Mouse (Mus musculus): ENCODE measurements around the gene Ezh1. TPM values are rescaled to one million over a fixed set of nuclear protein-coding genes. Genes with fewer than 3 reads are reported as not detected.

The Ezh1 gene
- total RNA-seq, 2 experiments from 2014 or later, result 18.2 to 20.3 TPM

- no peak for ATAC-seq (replicated peaks; ENCODE audit: low FRiP score, low TSS enrichment, poor library complexity, severe bottlenecking)
These were observed 38.0 kb downstream of the Ezh1 start for GRCm38 (mm10) chr11:101188166-101188805.

GRCm38 (mm10) chr11:101187541-101187940 is 38.7 kb downstream of the Ezh1 start:
- no peak for ATAC-seq (replicated peaks; ENCODE audit: low FRiP score, low TSS enrichment, poor library complexity, severe bottlenecking)

GRCm38 (mm10) chr11:101186526-101187247 is 39.6 kb downstream of the Ezh1 start:
- ATAC-seq (replicated peaks; ENCODE audit: low FRiP score, low TSS enrichment, poor library complexity, severe bottlenecking), result no peak

GRCm38 (mm10) chr11:101185441-101185840 is 40.8 kb downstream of the Ezh1 start:
- no peak for ATAC-seq (replicated peaks; ENCODE audit: low FRiP score, low TSS enrichment, poor library complexity, severe bottlenecking)

- ATAC-seq (replicated peaks; ENCODE audit: low FRiP score, low TSS enrichment, poor library complexity, severe bottlenecking), result no peak
These were observed 41.3 kb downstream of the Ezh1 start for GRCm38 (mm10) chr11:101184984-101185383.

GRCm38 (mm10) chr11:101182771-101183517 is 43.3 kb downstream of the Ezh1 start:
- ATAC-seq (replicated peaks; ENCODE audit: low FRiP score, low TSS enrichment, poor library complexity, severe bottlenecking), result no peak

GRCm38 (mm10) chr11:101181961-101182360 is 44.3 kb downstream of the Ezh1 start:
- no peak for ATAC-seq (replicated peaks; ENCODE audit: low FRiP score, low TSS enrichment, poor library complexity, severe bottlenecking)

- no peak for ATAC-seq (replicated peaks; ENCODE audit: low FRiP score, low TSS enrichment, poor library complexity, severe bottlenecking)
These were observed 45.2 kb downstream of the Ezh1 start for GRCm38 (mm10) chr11:101180846-101181740.

- ATAC-seq (replicated peaks; ENCODE audit: low FRiP score, low TSS enrichment, poor library complexity, severe bottlenecking), result no peak
These were observed 46.0 kb downstream of the Ezh1 start for GRCm38 (mm10) chr11:101180261-101180660.

- ATAC-seq (replicated peaks; ENCODE audit: low FRiP score, low TSS enrichment, poor library complexity, severe bottlenecking), result no peak
These were observed 47.0 kb downstream of the Ezh1 start for GRCm38 (mm10) chr11:101179306-101179705.

- no peak for ATAC-seq (replicated peaks; ENCODE audit: low FRiP score, low TSS enrichment, poor library complexity, severe bottlenecking)
These were observed 47.9 kb downstream of the Ezh1 start for GRCm38 (mm10) chr11:101178061-101179058.

GRCm38 (mm10) chr11:101176933-101177773 is 49.1 kb downstream of the Ezh1 start:
- no peak for ATAC-seq (replicated peaks; ENCODE audit: low FRiP score, low TSS enrichment, poor library complexity, severe bottlenecking)

GRCm38 (mm10) chr11:101176117-101176691 is 50.1 kb downstream of the Ezh1 start:
- ATAC-seq (replicated peaks; ENCODE audit: low FRiP score, low TSS enrichment, poor library complexity, severe bottlenecking), result no peak

- ATAC-seq (replicated peaks; ENCODE audit: low FRiP score, low TSS enrichment, poor library complexity, severe bottlenecking), result no peak
These were observed 50.6 kb downstream of the Ezh1 start for GRCm38 (mm10) chr11:101175636-101176116.

GRCm38 (mm10) chr11:101174851-101175628 is 51.2 kb downstream of the Ezh1 start, which contains the start of gene Ccr10:
TSS of gene Ccr10 (minus strand) at chr11:101175443.
- no peak for ATAC-seq (replicated peaks; ENCODE audit: low FRiP score, low TSS enrichment, poor library complexity, severe bottlenecking)

- no peak for ATAC-seq (replicated peaks; ENCODE audit: low FRiP score, low TSS enrichment, poor library complexity, severe bottlenecking)
These were observed 51.9 kb downstream of the Ezh1 start for GRCm38 (mm10) chr11:101174389-101174745.
